Mouse (Mus musculus) cerebellum, adult 11 months (tissue): ENCODE data around the gene Paqr6.

ENCODE experiments used
- DNase-seq: peaks from one replicate; pipeline ENCODE4 v3.0.0; 2022

Gene Paqr6

DNA sequence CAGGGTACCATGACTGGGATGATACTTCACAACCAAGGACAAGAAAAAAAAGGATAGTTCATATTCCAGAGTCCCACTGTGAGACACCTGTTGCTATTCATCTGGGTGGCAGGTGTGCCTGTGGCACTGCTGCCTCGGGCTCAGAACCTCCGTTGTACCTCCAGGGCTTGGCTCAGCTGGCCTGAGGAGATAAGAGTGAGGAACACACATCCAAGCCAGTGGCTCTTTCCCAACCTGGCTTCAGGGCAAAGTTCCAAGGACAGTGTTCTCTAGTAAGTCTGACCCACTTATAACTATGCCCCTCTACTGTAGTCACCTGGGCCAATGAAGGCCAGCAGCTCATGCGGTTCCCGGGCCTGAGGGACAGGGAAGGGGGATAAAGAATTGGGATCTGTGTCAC is 47.3 kb downstream of the Paqr6 start:
- no peak for DNase-seq

DNA sequence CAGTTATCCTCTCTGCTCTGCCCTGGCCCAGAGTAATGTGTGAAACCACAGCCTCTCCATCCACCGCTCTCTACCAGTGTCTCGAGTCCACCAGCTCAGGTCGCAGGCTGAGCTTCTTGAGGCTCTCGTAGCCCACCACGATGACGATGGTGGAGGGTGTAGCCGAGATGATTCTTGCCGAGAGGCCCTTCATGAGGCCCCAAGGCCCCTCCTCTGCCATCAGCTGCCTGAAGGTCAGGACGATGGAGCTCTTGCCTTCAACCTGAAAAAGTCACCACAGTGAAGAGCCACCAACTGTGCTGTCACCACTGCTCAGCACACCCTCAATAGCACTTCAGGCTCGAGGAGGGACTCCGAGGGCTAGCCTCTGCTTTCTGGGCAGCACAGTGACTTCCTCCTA is 48.3 kb downstream of the Paqr6 start:
- DNase-seq = no peak

GRCm38 (mm10) chr3:88415668-88416067 is 51.3 kb downstream of the Paqr6 start:
- DNase-seq = no peak

DNA sequence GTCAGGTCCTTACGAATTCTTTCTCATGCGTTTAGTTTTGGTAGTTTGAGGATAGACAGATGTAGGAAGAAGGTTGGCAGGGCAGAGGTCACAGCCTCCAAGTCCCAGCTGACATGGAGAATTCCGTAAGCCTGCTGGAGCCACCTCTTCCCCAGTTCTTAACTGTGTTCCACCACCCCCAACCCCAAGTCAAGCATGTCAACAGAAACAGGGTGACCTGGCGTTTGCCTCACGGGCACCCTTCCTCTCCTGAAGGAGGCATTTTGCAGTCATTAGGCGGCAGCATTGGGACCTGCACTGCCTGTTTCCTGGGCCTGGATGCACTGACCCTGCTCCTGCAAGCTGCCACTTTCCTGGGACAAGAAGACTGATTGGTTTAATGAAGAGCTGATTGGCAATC is 53.6 kb downstream of the Paqr6 start:
- DNase-seq = no peak
